Mouse (Mus musculus): ENCODE measurements at regions not wholly inside any gene's neighbourhood (a gene's known extent, or its start where the extent isn't known, plus 50 kb on each side); places are given as distances from the start of the nearest gene placed in this dataset.

DNA sequence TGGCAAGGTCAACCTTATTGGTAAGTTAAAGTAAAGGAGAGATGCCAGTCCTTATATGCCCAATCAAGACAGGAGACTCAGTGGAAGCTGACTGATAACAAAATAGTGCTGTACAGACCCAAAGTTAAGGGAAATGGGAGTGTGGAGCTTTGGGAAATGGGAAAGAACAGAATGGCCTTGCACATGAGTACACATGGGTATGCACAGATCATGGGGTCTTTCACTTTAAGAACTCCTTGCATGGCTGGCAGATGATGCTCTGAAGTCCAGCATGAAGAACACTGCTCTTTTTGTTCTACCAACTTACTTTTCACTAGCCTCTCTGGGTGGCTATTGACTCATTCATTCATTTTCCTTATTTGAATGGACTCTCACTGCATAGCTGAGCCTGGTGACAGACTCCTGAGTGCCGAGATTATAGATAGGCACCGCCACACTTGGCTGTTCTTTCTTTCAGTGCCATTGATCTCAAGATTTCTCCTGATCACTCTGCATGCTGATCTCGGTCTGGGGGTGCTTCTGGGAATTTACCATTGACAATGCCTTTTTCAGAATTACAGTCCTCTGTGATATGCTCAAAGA, 340.3 kb downstream of the Plod2 start:
- H3K9me3 ChIP-seq (replicated peaks; ENCODE audit: low read length), result no peaks in the 10 kb centered on the region
- DNase-seq (ENCODE audit: low spot score) (no peak), ATAC-seq (replicated peaks; ENCODE audit: low FRiP score, low read depth) (no peak)
- no peaks in the 10 kb centered on the region for H3K36me3 ChIP-seq (ENCODE audit: insufficient read depth, low read length)
- no peak overlapping the region for H3K9ac ChIP-seq (ENCODE audit: low read depth, low read length)
- no peak for TF ChIP-seq CTCF (IDR thresholded peaks at IDR 0.05; ENCODE audit: low read depth)
- H3K27me3 ChIP-seq (ENCODE audit: insufficient read depth, low read length), result no peaks in the 10 kb centered on the region
- WGBS, result 56% methylated on average over 3 of the region's 3 CpGs
- H3K4me2 ChIP-seq (ENCODE audit: low read length), result no peak overlapping the region
- no peaks in the 10 kb centered on the region for H3K4me1 ChIP-seq (replicated peaks; ENCODE audit: insufficient read depth, low read length)
- no peak overlapping the region for H3K27ac ChIP-seq
- no peak overlapping the region for H3K4me3 ChIP-seq (replicated peaks; ENCODE audit: low read depth, low read length)

DNA sequence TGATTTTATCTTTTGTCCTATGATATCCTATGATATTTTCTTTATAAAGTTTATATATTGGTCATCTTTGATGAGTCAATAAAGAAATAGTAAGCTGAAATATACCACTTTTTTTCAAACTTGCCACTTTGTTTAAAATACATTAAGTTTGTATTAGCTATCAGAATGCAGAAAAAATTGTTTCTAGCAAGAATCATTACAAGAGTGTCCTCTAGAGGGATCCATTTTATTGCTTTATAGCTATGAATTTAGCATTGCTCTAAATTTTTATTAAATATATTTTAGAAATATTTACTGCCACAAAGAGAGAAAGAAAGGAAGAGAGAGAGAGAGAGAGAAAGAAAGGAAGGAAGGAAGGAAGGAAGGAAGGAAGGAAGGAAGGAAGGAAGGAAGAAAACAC, 348.0 kb downstream of the Plod2 start:
- peak; percentile 30; the same call in 1 of the 2 replicates for TF ChIP-seq CTCF (IDR thresholded peaks at IDR 0.05; ENCODE audit: low read depth)
- no peak overlapping the region for H3K4me3 ChIP-seq (replicated peaks; ENCODE audit: low read depth, low read length)
- H3K27me3 ChIP-seq (ENCODE audit: insufficient read depth, low read length), result no peaks in the 10 kb centered on the region
- no peaks in the 10 kb centered on the region for H3K4me1 ChIP-seq (replicated peaks; ENCODE audit: insufficient read depth, low read length)
- no peak overlapping the region for H3K27ac ChIP-seq
- no peaks in the 10 kb centered on the region for H3K9me3 ChIP-seq (replicated peaks; ENCODE audit: low read length)
- H3K36me3 ChIP-seq (ENCODE audit: insufficient read depth, low read length), result no peaks in the 10 kb centered on the region
- no peak overlapping the region for H3K9ac ChIP-seq (ENCODE audit: low read depth, low read length)
- no peak overlapping the region for H3K4me2 ChIP-seq (ENCODE audit: low read length)
- DNase-seq (ENCODE audit: low spot score) (peak; percentile 24), ATAC-seq (replicated peaks; ENCODE audit: low FRiP score, low read depth) (no peak)

DNA sequence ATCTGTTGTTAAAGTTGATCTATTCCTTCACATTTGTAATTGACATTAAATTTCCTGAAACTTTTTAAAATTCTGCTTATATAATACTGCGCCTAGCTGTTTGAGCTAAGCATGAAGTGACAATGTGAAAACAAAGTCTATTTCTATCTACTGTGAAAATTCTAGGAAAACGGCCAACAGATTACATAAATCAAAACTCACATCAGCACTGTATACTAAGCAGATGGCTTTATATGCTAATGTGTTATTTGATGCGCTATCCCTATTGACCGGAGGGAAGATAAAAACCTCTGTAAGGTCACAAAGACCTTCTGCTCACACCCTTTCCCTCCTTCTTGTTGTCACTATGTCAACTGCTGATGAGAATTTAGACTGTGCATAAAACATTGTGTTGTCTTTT, 357.7 kb downstream of the Plod2 start:
- ATAC-seq (replicated peaks; ENCODE audit: low FRiP score, low read depth) (no peak), DNase-seq (ENCODE audit: low spot score) (peak; percentile 40)
- Histone ChIP-seq H3K9ac (ENCODE audit: low read depth, low read length) (no peak overlapping the region), H3K4me3 (replicated peaks; ENCODE audit: low read depth, low read length) (no peak overlapping the region), H3K9me3 (replicated peaks; ENCODE audit: low read length) (no peaks in the 10 kb centered on the region), H3K4me1 (replicated peaks; ENCODE audit: insufficient read depth, low read length) (no peaks in the 10 kb centered on the region), H3K27me3 (ENCODE audit: insufficient read depth, low read length) (no peaks in the 10 kb centered on the region), H3K4me2 (ENCODE audit: low read length) (no peak overlapping the region), H3K36me3 (ENCODE audit: insufficient read depth, low read length) (no peaks in the 10 kb centered on the region), H3K27ac (no peak overlapping the region)
- TF ChIP-seq CTCF (IDR thresholded peaks at IDR 0.05; ENCODE audit: low read depth), result no peak
- 56% methylated on average over 4 of the region's 4 CpGs for WGBS

DNA sequence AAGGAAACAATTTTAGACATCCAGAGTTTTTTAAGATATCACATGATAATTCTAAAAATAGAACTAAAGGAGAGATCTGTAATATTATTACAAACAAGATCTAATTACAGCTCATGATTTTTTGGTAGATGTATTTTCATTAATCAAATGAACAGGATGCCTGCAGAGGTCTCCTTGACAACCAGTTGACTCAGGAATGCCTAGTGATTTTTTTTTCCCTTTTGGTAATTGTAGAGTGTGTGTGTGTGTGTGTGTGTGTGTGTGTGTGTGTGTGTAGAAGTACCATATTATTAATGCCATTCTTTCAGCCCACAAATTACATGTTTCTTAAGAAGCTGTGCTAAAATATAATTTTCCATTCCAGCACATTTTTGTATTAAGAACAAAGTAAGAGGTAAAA, 365.1 kb downstream of the Plod2 start:
- no peak for TF ChIP-seq CTCF (IDR thresholded peaks at IDR 0.05; ENCODE audit: low read depth)
- Histone ChIP-seq H3K9ac (ENCODE audit: low read depth, low read length) (no peak overlapping the region), H3K9me3 (replicated peaks; ENCODE audit: low read length) (no peaks in the 10 kb centered on the region), H3K36me3 (ENCODE audit: insufficient read depth, low read length) (no peaks in the 10 kb centered on the region), H3K4me2 (ENCODE audit: low read length) (no peak overlapping the region), H3K4me3 (replicated peaks; ENCODE audit: low read depth, low read length) (no peak overlapping the region), H3K4me1 (replicated peaks; ENCODE audit: insufficient read depth, low read length) (no peaks in the 10 kb centered on the region), H3K27ac (no peak overlapping the region), H3K27me3 (ENCODE audit: insufficient read depth, low read length) (no peaks in the 10 kb centered on the region)
- ATAC-seq (replicated peaks; ENCODE audit: low FRiP score, low read depth) (no peak), DNase-seq (ENCODE audit: low spot score) (no peak)

DNA sequence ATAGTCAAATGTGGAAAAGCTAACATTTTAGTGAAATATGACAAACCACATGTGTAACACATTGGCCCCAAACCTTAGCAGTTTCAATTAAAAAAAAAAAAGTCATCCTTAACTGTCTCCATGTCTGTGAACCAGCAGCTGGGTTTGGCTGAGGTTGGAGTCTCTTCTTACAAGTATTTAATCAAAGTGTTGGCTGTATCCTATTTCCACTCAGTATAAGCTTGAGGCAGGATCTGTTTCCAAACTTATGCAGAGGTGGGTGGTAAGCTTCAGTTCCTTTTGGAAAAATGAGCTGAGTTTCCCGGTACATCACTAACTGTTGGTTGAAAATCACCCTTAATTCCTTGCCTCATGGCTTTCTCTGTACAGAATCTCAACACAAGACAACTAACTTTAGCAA, 377.4 kb downstream of the Plod2 start:
- Histone ChIP-seq H3K27me3 (ENCODE audit: insufficient read depth, low read length) (no peaks in the 10 kb centered on the region), H3K4me2 (ENCODE audit: low read length) (no peak overlapping the region), H3K27ac (no peak overlapping the region), H3K36me3 (ENCODE audit: insufficient read depth, low read length) (no peaks in the 10 kb centered on the region), H3K4me3 (replicated peaks; ENCODE audit: low read depth, low read length) (no peak overlapping the region), H3K9me3 (replicated peaks; ENCODE audit: low read length) (no peaks in the 10 kb centered on the region), H3K9ac (ENCODE audit: low read depth, low read length) (no peak overlapping the region), H3K4me1 (replicated peaks; ENCODE audit: insufficient read depth, low read length) (no peaks in the 10 kb centered on the region)
- 50% methylated on average over 1 of the region's 1 CpGs for WGBS
- ATAC-seq (replicated peaks; ENCODE audit: low FRiP score, low read depth) (no peak), DNase-seq (ENCODE audit: low spot score) (peak; percentile 50)
- no peak for TF ChIP-seq CTCF (IDR thresholded peaks at IDR 0.05; ENCODE audit: low read depth)

DNA sequence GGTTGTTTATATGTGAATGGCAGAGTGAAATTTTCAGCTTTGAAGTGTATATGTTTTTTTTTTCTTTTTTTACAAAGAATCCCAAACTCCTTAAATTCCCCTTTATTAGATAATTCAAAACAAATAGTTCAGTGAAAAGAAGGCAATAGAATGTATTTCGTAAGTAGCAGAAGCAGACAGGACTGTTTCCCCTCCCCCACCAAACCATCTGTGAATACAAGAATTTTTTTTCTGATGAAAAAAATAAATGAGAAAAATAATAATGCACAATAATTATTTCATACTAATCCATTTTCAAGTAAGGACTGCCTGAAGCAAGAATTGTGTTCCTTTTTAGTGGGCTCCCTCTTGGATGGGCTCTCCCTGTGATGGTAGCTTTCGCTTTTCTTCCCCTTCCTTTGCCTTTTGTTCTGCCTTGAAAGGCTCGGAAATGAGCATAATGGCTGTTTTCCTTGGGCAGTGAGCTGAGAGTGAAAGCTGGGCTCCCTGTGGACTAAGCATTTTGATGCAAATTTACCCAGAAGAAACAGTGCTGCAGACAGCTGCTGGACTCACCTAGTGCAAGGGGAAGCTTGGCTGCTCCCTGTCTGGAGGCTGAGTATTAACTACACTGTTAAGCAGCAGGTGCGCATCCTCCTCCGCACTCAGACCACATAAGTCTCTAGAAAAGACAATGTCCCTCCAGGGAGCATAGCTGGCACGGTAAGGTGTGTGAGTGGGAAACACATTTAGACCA, 388.4 kb downstream of the Plod2 start:
- H3K36me3 ChIP-seq (ENCODE audit: insufficient read depth, low read length), result no peaks in the 10 kb centered on the region
- 0 out of 2 replicates have a peak, but pooled peaks cover 4% of the 10 kb centered on the region for H3K9me3 ChIP-seq (replicated peaks; ENCODE audit: low read length)
- H3K4me1 ChIP-seq (replicated peaks; ENCODE audit: insufficient read depth, low read length), result no peaks in the 10 kb centered on the region
- no peak for TF ChIP-seq CTCF (IDR thresholded peaks at IDR 0.05; ENCODE audit: low read depth)
- no peak overlapping the region for H3K27ac ChIP-seq
- no peak overlapping the region for H3K9ac ChIP-seq (ENCODE audit: low read depth, low read length)
- no peaks in the 10 kb centered on the region for H3K27me3 ChIP-seq (ENCODE audit: insufficient read depth, low read length)
- ATAC-seq (replicated peaks; ENCODE audit: low FRiP score, low read depth) (no peak), DNase-seq (ENCODE audit: low spot score) (peak; percentile 6)
- H3K4me2 ChIP-seq (ENCODE audit: low read length), result no peak overlapping the region
- 41% methylated on average over 6 of the region's 6 CpGs for WGBS
- no peak overlapping the region for H3K4me3 ChIP-seq (replicated peaks; ENCODE audit: low read depth, low read length)
